Mouse (Mus musculus) CH12.LX (cell line): Measurements from ENCODE around the gene Tmem198. TPM values are rescaled to one million over a fixed set of nuclear protein-coding genes. Genes with fewer than 3 reads are reported as not detected.

Experiments used
- DNase-seq: peaks from one replicate; pipeline ENCODE4 v3.0.0-alpha.2; 2013; ENCODE audit errors: extremely low read depth
- H3K27ac ChIP-seq: 2 replicates; pipeline ENCODE4 v1.5.1; 2012; ENCODE audit warnings: low read depth, mild to moderate bottlenecking, control low read depth, moderate library complexity; ENCODE audit not compliant: insufficient read depth
- H3K27me3 ChIP-seq: replicated peaks from 2 replicates; pipeline ENCODE3; 2012; ENCODE audit warnings: inconsistent platforms
- H3K36me3 ChIP-seq, 2 experiments: replicated peaks in 1 of 2; 2 replicates each; pipeline versions ENCODE3 to v1.6.1; 2012; ENCODE audit warnings: inconsistent platforms in 1 of 2, low read length in 1 of 2, mild to moderate bottlenecking in 1 of 2, mixed read lengths in 1 of 2, moderate library complexity in 1 of 2; ENCODE audit not compliant: control insufficient read depth in 1 of 2, insufficient read depth in 1 of 2
- H3K4me1 ChIP-seq, 2 experiments: 2 replicates each; pipeline ENCODE4 v1.6.1; 2012; ENCODE audit warnings: inconsistent platforms in 1 of 2, moderate library complexity in 1 of 2; ENCODE audit not compliant: insufficient read depth in 2 of 2, control insufficient read depth in 1 of 2
- H3K4me2 ChIP-seq: 2 replicates; pipeline ENCODE4 v1.6.1; 2012; ENCODE audit warnings: low read depth, mild to moderate bottlenecking, control low read depth; ENCODE audit not compliant: poor library complexity, insufficient read depth, severe bottlenecking
- H3K4me3 ChIP-seq, 3 experiments: fragments of 150-350 bp in 1 of 3; sonication (generic) in 1 of 3; replicated peaks in 1 of 3; 2 replicates each; pipeline versions ENCODE3 to v1.5.1; 2011 to 2012; ENCODE audit warnings: low read depth in 2 of 3, low read length in 2 of 3, mild to moderate bottlenecking in 2 of 3, moderate library complexity in 2 of 3, control low read depth in 1 of 3, improper control_type of control experiment in 1 of 3, inconsistent platforms in 1 of 3, mixed read lengths in 1 of 3; ENCODE audit not compliant: poor library complexity in 1 of 3
- H3K79me2 ChIP-seq: replicated peaks from 2 replicates; pipeline ENCODE4 v1.6.1; 2012; ENCODE audit warnings: mild to moderate bottlenecking, moderate library complexity; ENCODE audit not compliant: control insufficient read depth, poor library complexity, insufficient read depth, severe bottlenecking; ENCODE audit errors: extremely low read depth
- H3K9ac ChIP-seq: 2 replicates; pipeline ENCODE4 v1.6.1; 2012; ENCODE audit warnings: low read depth, mild to moderate bottlenecking, control low read depth, moderate library complexity; ENCODE audit not compliant: insufficient read depth
- H3K9me3 ChIP-seq: replicated peaks from 2 replicates; pipeline ENCODE3; 2012; ENCODE audit warnings: low read length, inconsistent platforms, mixed read lengths
- CTCF ChIP-seq, 2 experiments: IDR thresholded peaks in 1 of 2; conservative IDR thresholded peaks in 1 of 2; 2 replicates each; pipeline ENCODE4 v1.5.1; 2011 to 2012; ENCODE audit warnings: low read depth in 2 of 2, low read length in 2 of 2, improper control_type of control experiment in 1 of 2, inconsistent platforms in 1 of 2, mild to moderate bottlenecking in 1 of 2, moderate library complexity in 1 of 2
- ELF1 ChIP-seq: IDR thresholded peaks from 2 replicates; pipeline ENCODE4 v1.6.1; 2014; ENCODE audit warnings: low read depth, mild to moderate bottlenecking, inconsistent platforms, low read length, improper control_type of control experiment
- ETS1 ChIP-seq: conservative IDR thresholded peaks from 2 replicates; pipeline ENCODE4 v1.6.1; 2012; ENCODE audit warnings: low read depth, mild to moderate bottlenecking, inconsistent platforms, low read length, improper control_type of control experiment, moderate library complexity
- JUND ChIP-seq: conservative IDR thresholded peaks from 2 replicates; pipeline ENCODE4 v1.6.1; 2011; ENCODE audit warnings: low read depth, low read length, improper control_type of control experiment
- MAZ ChIP-seq: IDR thresholded peaks from 2 replicates; pipeline ENCODE4 v1.6.1; 2012; ENCODE audit warnings: low read depth, mild to moderate bottlenecking, inconsistent platforms, low read length, improper control_type of control experiment, moderate library complexity
- MXI1 ChIP-seq: IDR thresholded peaks from 2 replicates; pipeline ENCODE4 v1.6.1; 2011; ENCODE audit warnings: mild to moderate bottlenecking, low read depth, low read length, improper control_type of control experiment
- MYC ChIP-seq: IDR thresholded peaks from 2 replicates; pipeline ENCODE4 v1.6.1; 2011; ENCODE audit warnings: low read depth, mild to moderate bottlenecking, improper control_type of control experiment, low read length
- NELFE ChIP-seq: IDR thresholded peaks from 2 replicates; pipeline ENCODE4 v1.6.1; 2011; ENCODE audit warnings: low read depth, low read length, improper control_type of control experiment
- POLR2A ChIP-seq: IDR thresholded peaks from 2 replicates; pipeline ENCODE4 v1.6.1; 2011; ENCODE audit warnings: low read depth, mild to moderate bottlenecking, improper control_type of control experiment, low read length
- POLR2AphosphoS2 ChIP-seq: IDR thresholded peaks from 2 replicates; pipeline ENCODE4 v1.6.1; 2011; ENCODE audit warnings: low read depth, low read length, improper control_type of control experiment
- TBP ChIP-seq: conservative IDR thresholded peaks from 2 replicates; pipeline ENCODE4 v1.6.1; 2011; ENCODE audit warnings: low read depth, low read length, improper control_type of control experiment
- TCF12 ChIP-seq: IDR thresholded peaks from 2 replicates; pipeline ENCODE4 v1.6.1; 2014; ENCODE audit warnings: low read depth, mild to moderate bottlenecking, inconsistent platforms, low read length, improper control_type of control experiment
- USF2 ChIP-seq: conservative IDR thresholded peaks from 2 replicates; pipeline ENCODE4 v1.6.1; 2011; ENCODE audit warnings: low read depth, low read length, improper control_type of control experiment
- ZC3H11A ChIP-seq: IDR thresholded peaks from 2 replicates; pipeline ENCODE4 v1.6.1; 2012; ENCODE audit warnings: low read depth, mild to moderate bottlenecking, inconsistent platforms, low read length, improper control_type of control experiment
- ZKSCAN1 ChIP-seq: IDR thresholded peaks from 2 replicates; pipeline ENCODE4 v1.6.1; 2012; ENCODE audit warnings: low read depth, inconsistent platforms, low read length, improper control_type of control experiment, borderline replicate concordance
- ZNF384 ChIP-seq: IDR thresholded peaks from 2 replicates; pipeline ENCODE4 v1.6.1; 2012; ENCODE audit warnings: low read depth, low read length, improper control_type of control experiment, inconsistent platforms
- dilution Hi-C: fragments of 300-500 bp; cut with MboI; formaldehyde crosslinking; loops from 2 replicates; pipeline ENCODE4 v1.14.3; 2020; ENCODE audit warnings: low sequenced_read_pairs; ENCODE audit not compliant: extremely low pct_unique_long_range_greater_than_20kb, extremely low pct_ligation_motif_present
- in situ Hi-C: fragments of 300-500 bp; cut with MboI; formaldehyde crosslinking; loops from 3 replicates; pipeline ENCODE4 v1.14.3; 2019; ENCODE audit warnings: low sequenced_read_pairs, low pct_ligation_motif_present, low pct_unique_long_range_greater_than_20kb, mixed read lengths
- polyA plus RNA-seq: library from polyadenylated mRNA; unstranded; fragments of >175 nt; gene quantifications from 2 replicates; pipeline ENCODE4 v1.2.1, GENCODE M21; 2012; ENCODE audit warnings: low read depth; ENCODE audit not compliant: insufficient read length
- total RNA-seq, 2 experiments: library from RNA; depleted of rRNA; stranded (reverse); fragments of 300-350 nt in 1 of 2; fragments of >200 nt in 1 of 2; gene quantifications; 2 replicates each; pipeline ENCODE4 v1.2.3; 2012 to 2014

Gene Tmem198
- total and polyA plus RNA-seq, 3 experiments = 0.51 to 1.1 (median 0.80) TPM

- no peak within 1 kb of the TSS for H3K27ac ChIP-seq
- H3K4me3 ChIP-seq = no peak within 1 kb of the TSS
- H3K27me3 ChIP-seq = peaks cover 22% of the 10 kb centered on the region
- dilution Hi-C loops (no loop called here), in situ Hi-C loops (no loop called here)
- no peak within 1 kb of the TSS for H3K9ac ChIP-seq
- no peak for DNase-seq
- no peak for TF ChIP-seq JUND
- TF ChIP-seq MAZ = no peak
- no peak for TF ChIP-seq ELF1
- TF ChIP-seq ETS1 = no peak
- no peak for TF ChIP-seq CTCF (conservative IDR thresholded peaks at IDR 0.05 in 1 of 2, IDR thresholded peaks at IDR 0.05 in 1 of 2; ENCODE audit: low read depth in 2 of 2, low read length in 2 of 2)
- TF ChIP-seq USF2 = no peak
- no peak for TF ChIP-seq NELFE
- TF ChIP-seq ZC3H11A = no peak
- TF ChIP-seq POLR2A = no peak
- no peak for TF ChIP-seq TBP
- no peak for TF ChIP-seq ZKSCAN1
- no peak for TF ChIP-seq MXI1
- no peak for TF ChIP-seq TCF12
- TF ChIP-seq POLR2AphosphoS2 = no peak
- TF ChIP-seq MYC = no peak
- TF ChIP-seq, all 38 proteins: peak for 0
- Histone ChIP-seq H3K4me2 (no peak within 1 kb of the TSS), H3K9me3 (peaks cover 13% of the 10 kb centered on the region), H3K36me3 (no peaks in the 10 kb centered on the region), H3K79me2 (no peaks in the 10 kb centered on the region), H3K4me1 (no peaks in the 10 kb centered on the region)
Measured at GRCm38 (mm10) chr1:75505956-75506831, 26.9 kb downstream of the Tmem198 start, which contains the start of gene Obsl1. Gene Obsl1 (minus strand): TSS chr1:75506452.

DNA sequence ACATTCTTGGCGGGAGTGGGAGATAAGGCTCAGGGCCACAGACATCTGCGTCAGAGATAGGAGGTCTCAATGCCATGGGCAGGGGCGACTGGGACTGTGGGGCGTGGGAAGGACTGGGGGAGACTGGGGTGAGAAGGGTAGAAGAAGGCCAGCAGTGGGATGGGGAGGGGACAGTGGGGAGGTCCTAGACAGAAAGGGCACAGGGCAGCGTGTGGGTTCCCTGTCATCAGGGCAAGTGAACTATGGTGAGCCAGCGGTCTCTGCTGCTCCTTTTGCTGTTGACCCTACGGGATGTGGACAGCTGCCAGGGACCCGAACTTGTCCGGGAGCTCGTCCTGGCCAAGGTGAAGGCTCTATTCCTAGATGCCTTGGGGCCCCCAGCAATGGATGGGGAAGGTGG lies 27.7 kb downstream of the Tmem198 start, which contains the start of gene Inha:
TSS of gene Inha (plus strand) at position 72 of the 400 bp plus-strand sequence.
- Histone ChIP-seq H3K4me1 (no peaks in the 10 kb centered on the region), H3K27me3 (peaks cover 20% of the 10 kb centered on the region), H3K36me3 (no peaks in the 10 kb centered on the region)
- in situ Hi-C loops = no loop called here
- TF ChIP-seq ZNF384 (no peak), NELFE (no peak)
- TF ChIP-seq, all 38 proteins: peak for 0
- dilution Hi-C loops = no loop called here
- Histone ChIP-seq H3K4me2 (no peak within 1 kb of the TSS), H3K27ac (no peak within 1 kb of the TSS), H3K9ac (no peak within 1 kb of the TSS), H3K9me3 (peaks cover 13% of the 10 kb centered on the region), H3K79me2 (no peaks in the 10 kb centered on the region), H3K4me3 (no peak within 1 kb of the TSS)
- DNase-seq = no peak
